35 mouse cellular contexts compared by ENCODE assay signal in the genomic region with DNA sequence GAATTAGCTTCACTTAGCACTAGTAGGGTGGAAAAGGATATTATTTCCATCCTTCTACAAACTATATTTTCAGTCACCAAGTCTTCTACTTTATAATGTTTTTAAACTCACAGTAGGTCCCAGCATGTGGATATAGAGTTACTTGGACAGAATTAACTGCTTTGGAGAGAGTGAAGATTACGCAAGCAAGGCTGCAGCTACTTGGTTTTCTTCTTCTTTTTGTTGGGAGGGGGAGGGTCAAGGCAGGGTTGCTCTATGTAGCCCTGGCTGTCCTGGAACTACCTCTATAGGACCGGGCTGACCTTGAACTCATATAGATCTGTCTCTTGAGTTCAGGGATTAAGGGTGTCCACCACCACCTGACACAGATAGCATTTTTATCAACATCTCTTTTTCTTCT.
"Had no signal": no experiment of that assay in that cellular context is flagged by ENCODE, and none has a peak within 500 bp of the region (broad histone marks: within the 10 kb centered on the region; RNA-seq: fewer than 3 reads in every experiment).

No protein-coding gene starts in this region.

- DNase-seq: heart, postnatal 10 days; heart, postnatal 14 days; heart, postnatal 36 days; heart, postnatal 4 days; kidney, adult 11 months; kidney, adult 18-20 months; kidney, adult 2 months; kidney, adult 8-10 months; kidney, adult 9 months; kidney, postnatal 10 days; kidney, postnatal 14 days; kidney, postnatal 25 days; kidney, postnatal 36 days; kidney, postnatal 4 days; layer of hippocampus, adult 9-11 months; layer of hippocampus, postnatal 36 days had no signal

- ATAC-seq: hindbrain, embryonic 16.5 days; hindbrain, postnatal 0 days; inflammation-experienced regulatory T-cells, adult 6 months; intestine, embryonic 15.5 days; intestine, embryonic 16.5 days; intestine, postnatal 0 days had no signal

- H3K4me3 ChIP-seq: heart, embryonic 12.5 days; heart, embryonic 13.5 days; heart, embryonic 15.5 days; hindbrain, embryonic 10.5 days; hindbrain, embryonic 12.5 days; hindbrain, embryonic 13.5 days; hindbrain, embryonic 15.5 days; intestine, embryonic 15.5 days; kidney, embryonic 15.5 days; layer of hippocampus, adult 2 months; left cerebral cortex, adult 2 months had no signal

- H3K9ac ChIP-seq: heart, embryonic 12.5 days; heart, embryonic 13.5 days; heart, embryonic 15.5 days; hindbrain, embryonic 12.5 days; hindbrain, embryonic 13.5 days; hindbrain, embryonic 14.5 days; hindbrain, embryonic 15.5 days; intestine, embryonic 15.5 days; kidney, embryonic 15.5 days had no signal

- H3K27me3 ChIP-seq: heart, embryonic 15.5 days; hindbrain, embryonic 12.5 days; hindbrain, embryonic 15.5 days; intestine, embryonic 15.5 days; kidney, embryonic 15.5 days had no signal

- H3K4me2 ChIP-seq: heart, embryonic 11.5 days; heart, embryonic 12.5 days; heart, embryonic 13.5 days; heart, embryonic 15.5 days; hindbrain, embryonic 12.5 days; hindbrain, embryonic 13.5 days; hindbrain, embryonic 14.5 days; hindbrain, embryonic 15.5 days; intestine, embryonic 15.5 days; kidney, embryonic 15.5 days had no signal

- H3K9me3 ChIP-seq: heart, embryonic 12.5 days; heart, embryonic 13.5 days; heart, embryonic 15.5 days; hindbrain, embryonic 10.5 days; hindbrain, embryonic 12.5 days; hindbrain, embryonic 13.5 days; hindbrain, embryonic 15.5 days; intestine, embryonic 15.5 days; kidney, embryonic 15.5 days had no signal

- H3K36me3 ChIP-seq: heart, embryonic 12.5 days; heart, embryonic 13.5 days; heart, embryonic 15.5 days; hindbrain, embryonic 10.5 days; hindbrain, embryonic 12.5 days; hindbrain, embryonic 13.5 days; hindbrain, embryonic 15.5 days; intestine, embryonic 15.5 days; kidney, embryonic 15.5 days had no signal

- H3K27ac ChIP-seq: heart, embryonic 13.5 days; heart, embryonic 15.5 days; hindbrain, embryonic 10.5 days; hindbrain, embryonic 12.5 days; hindbrain, embryonic 13.5 days; hindbrain, embryonic 14.5 days; hindbrain, embryonic 15.5 days; hindbrain, postnatal 0 days; intestine, embryonic 15.5 days; kidney, embryonic 15.5 days; kidney, postnatal 0 days; layer of hippocampus, adult 2 months; left cerebral cortex, adult 2 months had no signal

- H3K4me1 ChIP-seq: heart, embryonic 12.5 days; heart, embryonic 13.5 days; heart, embryonic 15.5 days; hindbrain, embryonic 15.5 days; intestine, embryonic 15.5 days; kidney, embryonic 15.5 days had no signal
